Mouse (Mus musculus) adrenal gland, postnatal 4 days (tissue): Measurements from ENCODE around the gene Urgcp. TPM values are rescaled to one million over a fixed set of nuclear protein-coding genes. Genes with fewer than 3 reads are reported as not detected.

ENCODE experiments used
- DNase-seq, 2 experiments: peaks; one replicate each; pipeline ENCODE4 v3.0.0; 2021 to 2022; ENCODE audit warnings: low spot score in 2 of 2, mixed read lengths in 2 of 2
- total RNA-seq, 2 experiments: library from RNA; stranded (reverse); gene quantifications; 2 replicates each; pipeline ENCODE4 v1.2.3; 2021

Gene Urgcp
- total RNA-seq, 2 experiments from 2014 or later: 50.6 to 56.8 TPM

GRCm38 (mm10) chr11:5715630-5716105 lies 46.5 kb downstream of the Urgcp start, which contains the start of gene Mrps24:
Mrps24 (minus strand) TSS chr11:5715680.
- no peak for DNase-seq

DNA sequence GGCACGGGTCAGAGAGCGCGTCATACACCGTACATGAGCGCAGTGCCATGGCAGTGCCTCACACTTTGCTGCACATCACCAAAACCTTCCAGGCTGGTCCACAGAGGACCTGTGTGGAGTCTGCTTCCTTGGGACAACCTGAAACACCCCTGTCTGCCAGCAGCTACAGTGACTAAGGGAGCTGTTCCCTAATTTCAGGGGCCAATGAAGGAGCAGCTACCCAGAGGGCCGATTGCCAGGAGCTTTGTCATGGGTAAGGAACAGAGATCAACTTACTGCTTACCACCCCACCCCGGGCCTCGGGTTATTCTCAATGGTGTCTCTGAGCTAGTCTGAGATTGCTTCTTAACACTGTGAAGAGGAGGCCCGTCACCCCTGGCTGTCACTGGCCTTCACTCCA lies 47.0 kb downstream of the Urgcp start:
- no peak for DNase-seq

DNA sequence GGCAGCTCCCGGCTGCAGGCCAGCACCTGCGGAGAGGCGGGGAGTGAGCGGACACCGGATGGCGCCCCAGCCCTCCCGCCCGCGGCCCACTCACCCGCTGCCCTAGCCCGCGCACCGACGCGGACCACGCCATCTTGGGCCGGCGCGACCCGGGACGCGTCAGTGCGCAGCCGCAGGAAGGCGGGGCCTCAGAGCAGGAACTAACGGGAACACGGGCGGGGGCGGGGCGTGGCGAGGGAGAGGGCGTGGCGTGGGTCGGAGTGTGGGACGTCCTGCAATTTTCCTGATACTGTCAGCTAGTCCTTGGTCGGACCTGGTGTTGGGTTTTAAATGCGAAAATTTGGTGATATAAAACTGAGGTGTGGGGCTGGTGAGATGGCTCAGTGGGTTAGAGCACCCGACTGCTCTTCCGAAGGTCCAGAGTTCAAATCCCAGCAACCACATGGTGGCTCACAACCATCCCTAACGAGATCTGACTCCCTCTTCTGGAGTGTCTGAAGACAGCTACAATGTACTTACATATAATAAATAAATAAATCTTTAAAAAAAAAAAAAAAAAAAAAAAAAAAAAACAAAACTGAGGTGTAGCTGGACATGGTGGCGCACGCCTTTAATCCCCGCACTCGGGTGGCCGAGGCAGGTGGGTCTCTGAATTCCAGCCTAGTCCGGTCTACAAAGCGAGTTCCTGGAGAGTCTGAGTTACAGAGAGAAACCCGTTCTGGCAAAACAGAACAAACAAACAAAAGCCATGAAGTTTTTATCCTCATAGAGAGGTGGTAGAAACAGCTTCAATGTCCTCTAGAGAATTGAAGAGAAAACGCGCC lies 54.4 kb downstream of the Urgcp start:
- peak; percentile 75 to 83 for DNase-seq

DNA sequence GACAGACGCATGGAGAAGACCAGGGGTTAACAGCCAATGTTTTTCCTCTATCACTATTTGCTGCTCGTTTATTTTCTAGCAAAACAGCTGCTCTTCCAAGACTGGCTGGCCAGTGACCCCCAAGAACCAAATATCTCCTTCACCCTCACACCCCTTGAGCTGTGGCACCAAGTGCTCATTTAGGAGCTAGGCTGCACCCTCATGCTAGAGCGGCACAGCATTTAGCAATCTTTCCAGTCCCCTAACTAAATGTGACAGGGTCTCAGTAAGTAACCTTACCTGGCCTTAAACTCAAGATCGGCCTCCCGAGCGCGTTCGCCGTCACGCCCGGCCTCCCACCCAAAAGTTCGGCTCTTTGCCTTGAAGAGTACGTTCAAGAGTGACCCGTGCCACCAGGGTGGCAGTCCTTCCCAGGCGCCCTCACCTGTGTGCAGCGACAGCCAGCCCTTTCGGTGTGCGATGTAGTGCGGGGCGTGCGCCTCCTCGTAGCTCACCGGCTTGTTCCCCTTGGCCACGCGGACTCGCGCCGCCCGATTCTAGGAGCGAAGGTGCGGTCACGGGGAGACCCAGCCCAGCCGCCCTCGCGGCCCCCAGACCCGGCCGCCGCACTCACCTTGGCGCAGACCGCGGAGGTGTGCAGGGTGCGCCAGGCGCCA lies 55.2 kb downstream of the Urgcp start:
- no peak for DNase-seq

DNA sequence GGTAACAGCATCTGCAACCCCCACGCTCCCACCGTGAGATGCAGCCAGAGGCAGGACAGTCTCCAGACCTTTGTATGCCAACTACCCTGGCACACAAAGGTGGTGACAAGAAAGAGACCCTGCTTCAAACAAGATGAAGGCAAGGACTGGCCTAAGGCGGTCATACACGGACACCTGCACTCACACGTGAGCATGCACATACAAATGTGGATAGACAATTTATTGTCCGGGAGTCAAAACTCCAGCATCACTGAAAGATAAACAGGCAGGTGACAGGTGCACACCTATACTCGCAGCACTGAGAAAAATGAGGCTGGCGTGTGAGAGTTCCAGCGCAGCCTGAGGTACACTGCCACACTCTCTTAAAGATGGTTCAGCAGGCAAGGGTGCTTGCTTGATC lies 56.2 kb downstream of the Urgcp start:
- DNase-seq: no peak

GRCm38 (mm10) chr11:5703341-5703740 lies 58.8 kb downstream of the Urgcp start:
- DNase-seq: no peak

- no peak for DNase-seq
Observed at GRCm38 (mm10) chr11:5702957-5703332, 59.2 kb downstream of the Urgcp start.

GRCm38 (mm10) chr11:5702271-5702956 lies 59.8 kb downstream of the Urgcp start:
- no peak for DNase-seq

DNA sequence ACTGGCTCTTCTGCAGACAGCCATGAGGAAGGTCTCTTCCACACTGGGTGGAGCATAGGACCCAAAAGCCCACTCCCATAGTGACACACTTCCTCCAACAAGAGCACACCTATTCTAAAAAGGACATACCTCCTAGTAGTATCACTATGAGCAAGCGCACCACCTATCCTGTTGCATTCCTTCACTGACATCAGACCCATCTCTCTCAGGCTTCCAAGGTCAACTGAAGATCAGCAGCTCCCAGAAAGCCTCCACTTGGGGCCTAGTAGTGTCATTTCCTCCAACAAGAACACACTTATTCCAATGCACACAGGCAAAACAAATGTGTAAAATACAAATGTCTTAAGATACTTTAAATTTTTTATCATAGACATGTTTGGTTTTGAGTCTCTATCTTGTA lies 60.4 kb downstream of the Urgcp start:
- DNase-seq: no peak

DNA sequence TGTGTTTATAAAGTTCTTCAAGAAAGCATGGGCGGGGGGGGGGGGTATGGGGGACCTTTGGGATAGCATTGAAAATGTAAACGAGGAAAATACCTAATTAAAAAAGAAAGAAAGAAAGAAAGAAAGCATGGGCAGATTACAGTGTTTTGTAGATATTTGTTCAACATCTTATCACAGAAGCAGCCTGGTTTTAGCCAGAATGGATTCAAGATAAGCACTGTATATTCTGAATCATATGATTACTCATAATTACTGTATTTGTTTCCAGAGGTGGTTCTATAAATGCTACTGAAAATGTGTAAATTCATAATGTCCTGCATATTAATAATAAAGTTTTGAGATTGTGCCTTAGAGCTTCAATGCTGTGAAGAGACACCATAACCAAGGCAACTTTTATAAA lies 60.9 kb downstream of the Urgcp start:
- DNase-seq: no peak

GRCm38 (mm10) chr11:5700808-5701207 lies 61.4 kb downstream of the Urgcp start:
- DNase-seq: no peak

- DNase-seq: no peak
Observed at GRCm38 (mm10) chr11:5691775-5692174, 70.4 kb downstream of the Urgcp start.

DNA sequence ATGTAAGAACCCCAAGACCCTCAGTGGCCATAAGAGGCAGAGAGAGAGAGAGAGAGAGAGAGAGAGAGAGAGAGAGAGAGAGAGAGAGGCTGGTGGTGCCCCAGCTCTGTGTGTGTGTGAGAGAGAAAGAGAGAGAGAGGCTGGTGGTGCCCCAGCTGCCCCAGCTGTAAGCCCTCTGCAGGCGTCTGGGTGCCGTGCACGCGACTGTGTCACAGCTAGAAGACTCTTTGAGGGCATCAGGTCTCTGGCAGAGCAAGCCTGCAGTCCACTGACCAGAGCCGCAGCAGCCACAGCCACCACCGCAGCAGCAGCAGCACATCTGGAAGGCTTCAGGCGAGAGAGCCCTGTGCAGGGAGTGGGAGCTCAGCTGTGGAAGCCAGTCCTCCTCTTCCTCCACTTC lies 77.9 kb downstream of the Urgcp start:
- DNase-seq: no peak

DNA sequence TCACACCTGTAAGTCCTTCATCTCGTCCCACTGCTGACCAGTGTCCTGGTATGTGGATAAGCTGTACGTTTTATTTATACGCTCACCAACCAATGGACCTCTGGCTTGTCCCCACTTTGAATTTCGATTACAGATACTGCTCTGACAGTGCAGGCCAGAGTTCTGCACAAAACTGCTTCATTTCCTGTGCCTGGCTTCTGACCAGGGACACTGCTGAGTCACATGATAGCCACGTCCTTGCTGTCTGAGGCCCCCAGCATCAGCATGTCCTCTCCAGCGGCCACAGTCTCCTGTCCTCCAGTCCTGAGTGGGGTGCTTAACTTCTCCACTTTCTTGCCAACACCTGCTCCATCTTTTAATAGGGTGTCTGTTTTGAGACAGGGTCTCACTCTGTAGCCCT lies 79.6 kb downstream of the Urgcp start:
- no peak for DNase-seq

Other genes with a start within 250 kb of the Urgcp start
- 100 to 1,000 TPM; 129 to 137 TPM for gene Xbp1, start 241.7 kb downstream of the Urgcp start, total RNA-seq
- 10 to 100 TPM; 24.2 to 25.0 TPM for gene Ccdc117, start 220.2 kb downstream of the Urgcp start, total RNA-seq
- gene Ankrd36, start 192.7 kb downstream of the Urgcp start, total RNA-seq: not detected
- gene Mrps24, start 46.7 kb downstream of the Urgcp start, total RNA-seq: 100 to 1,000 TPM; 118 to 121 TPM
- 10 to 100 TPM; 64.8 to 72.0 TPM for gene Dbnl, start 26.1 kb upstream of the Urgcp start, total RNA-seq
- 10 to 100 TPM; 21.8 to 42.5 TPM for gene Pgam2, start 41.4 kb upstream of the Urgcp start, total RNA-seq
- 10 to 100 TPM; 15.9 to 18.3 TPM for gene Polm, start 75.6 kb upstream of the Urgcp start, total RNA-seq
- gene Aebp1, start 99.6 kb upstream of the Urgcp start, total RNA-seq: 100 to 1,000 TPM; 293 to 325 TPM
- 10 to 100 TPM; 61.2 to 78.6 TPM for gene Pold2, start 115.9 kb upstream of the Urgcp start, total RNA-seq
- under 1 TPM; 0.56 to 0.76 TPM for gene Myl7, start 136.4 kb upstream of the Urgcp start, total RNA-seq
- 1 to 10 TPM; 5.1 to 6.3 TPM for gene Gck, start 187.7 kb upstream of the Urgcp start, total RNA-seq
- gene Ykt6, start 193.3 kb upstream of the Urgcp start, total RNA-seq: 10 to 100 TPM; 97.9 to 98.2 TPM